Mouse (Mus musculus): ENCODE data around the gene Lix1.

GRCm38 (mm10) chr17:17412176-17412575 is 9.7 kb downstream of the Lix1 start:
- TF ChIP-seq EP300 (optimal IDR thresholded peaks at IDR 0.05) = no peak
- no peak for TF ChIP-seq CTCF (IDR thresholded peaks at IDR 0.05; ENCODE audit: low read depth)
